Mouse (Mus musculus) G1E (cell line): ENCODE data around the gene Taar8c. TPM values are rescaled to one million over a fixed set of nuclear protein-coding genes. Genes with fewer than 3 reads are reported as not detected.
"Not testable (repeated sequence)": the region's sequence is repeated elsewhere in the genome, so short reads cannot be mapped to it uniquely, and the experiment has no call there.

ENCODE experiments used
- ATAC-seq: 2 replicates; pipeline ENCODE4 v1.8.0; 2016; ENCODE audit warnings: mild to moderate bottlenecking; ENCODE audit not compliant: insufficient number of reproducible peaks, poor library complexity, low FRiP score, severe bottlenecking; ENCODE audit errors: extremely low read depth
- DNase-seq: peaks from one replicate; pipeline ENCODE4 v3.0.0; 2012; ENCODE audit warnings: low spot score
- H3K27me3 ChIP-seq: 2 replicates; pipeline ENCODE4 v1.6.1; 2012; ENCODE audit warnings: mild to moderate bottlenecking, low read length, inconsistent platforms; ENCODE audit not compliant: insufficient read depth
- H3K36me3 ChIP-seq: replicated peaks from 2 replicates; pipeline ENCODE3; 2012; ENCODE audit warnings: mild to moderate bottlenecking, inconsistent platforms
- H3K4me1 ChIP-seq: 2 replicates; pipeline ENCODE4 v1.6.1; 2012; ENCODE audit warnings: low read depth, low read length, inconsistent platforms, mixed read lengths; ENCODE audit not compliant: insufficient read depth
- H3K4me3 ChIP-seq: 2 replicates; pipeline ENCODE4 v1.5.1; 2012; ENCODE audit warnings: low read depth, mild to moderate bottlenecking, inconsistent platforms, low read length, moderate library complexity, mixed read lengths
- H3K9me3 ChIP-seq: replicated peaks from 2 replicates; pipeline ENCODE4 v1.6.1; 2012; ENCODE audit warnings: inconsistent platforms
- CTCF ChIP-seq: IDR thresholded peaks from 2 replicates; pipeline ENCODE4 v1.5.1; 2012; ENCODE audit warnings: low read depth, low read length, inconsistent platforms, mixed read lengths
- GATA1 ChIP-seq: IDR thresholded peaks from 2 replicates; pipeline ENCODE4 v1.6.1; 2012; ENCODE audit warnings: borderline replicate concordance, low read length, inconsistent platforms, mixed read lengths
- GATA2 ChIP-seq: IDR thresholded peaks from 2 replicates; pipeline ENCODE4 v1.6.1; 2012; ENCODE audit warnings: low read depth, low read length, inconsistent platforms, borderline replicate concordance
- POLR2AphosphoS5 ChIP-seq: IDR thresholded peaks from 2 replicates; pipeline ENCODE4 v1.6.1; 2012; ENCODE audit warnings: low read depth, low read length, inconsistent platforms; ENCODE audit not compliant: insufficient replicate concordance
- TAL1 ChIP-seq: conservative IDR thresholded peaks from 2 replicates; pipeline ENCODE4 v1.6.1; 2012; ENCODE audit warnings: low read depth, low read length, inconsistent platforms, mixed read lengths
- polyA plus RNA-seq: library from polyadenylated mRNA; stranded (reverse); fragments of >175 nt; gene quantifications from 2 replicates; pipeline ENCODE4 v1.2.3, GENCODE M21; 2012
- total RNA-seq, 2 experiments: library from RNA; stranded (forward) in 1 of 2; stranded (reverse) in 1 of 2; fragments of 200-1000 nt in 1 of 2; fragments of >200 nt in 1 of 2; fragmentation: Nextera tagmentation in 1 of 2; gene quantifications; 2 replicates each; pipeline ENCODE4 v1.2.3; 2014 to 2017

Gene Taar8c
- total and polyA plus RNA-seq, 3 experiments = not detected

GRCm38 (mm10) chr10:24133132-24133531, 31.4 kb upstream of the Taar8c start:
- DNase-seq (peak; percentile 58), ATAC-seq (peak; percentile 96)
- TF ChIP-seq GATA2 (no peak), POLR2AphosphoS5 (no peak), TAL1 (no peak), GATA1 (no peak), CTCF (no peak)
- peaks cover 18% of the 10 kb centered on the region for H3K4me1 ChIP-seq
- no peaks in the 10 kb centered on the region for H3K9me3 ChIP-seq
- H3K4me3 ChIP-seq = no peak overlapping the region
- H3K36me3 ChIP-seq = no peaks in the 10 kb centered on the region
- 0 out of 2 replicates have a peak, but pooled peaks cover 2% of the 10 kb centered on the region for H3K27me3 ChIP-seq

- Histone ChIP-seq H3K27me3 (0 out of 2 replicates have a peak, but pooled peaks cover 3% of the 10 kb centered on the region), H3K4me1 (peaks cover 18% of the 10 kb centered on the region), H3K36me3 (no peaks in the 10 kb centered on the region), H3K4me3 (peak overlapping the region; percentile 4; the same call in 1 of the 2 replicates), H3K9me3 (no peaks in the 10 kb centered on the region)
- TF ChIP-seq POLR2AphosphoS5 (no peak), CTCF (no peak), TAL1 (no peak), GATA1 (no peak), GATA2 (no peak)
- ATAC-seq (no peak), DNase-seq (no peak)
Measured at GRCm38 (mm10) chr10:24132273-24132672, 30.6 kb upstream of the Taar8c start.

GRCm38 (mm10) chr10:24131451-24132262, 29.9 kb upstream of the Taar8c start:
- Histone ChIP-seq H3K4me1 (peaks cover 18% of the 10 kb centered on the region), H3K9me3 (no peaks in the 10 kb centered on the region), H3K36me3 (no peaks in the 10 kb centered on the region), H3K27me3 (0 out of 2 replicates have a peak, but pooled peaks cover 3% of the 10 kb centered on the region), H3K4me3 (no peak overlapping the region; the same call in 1 of the 2 replicates)
- ATAC-seq (peak; percentile 50; the same call in 1 of the 2 replicates), DNase-seq (peak; percentile 25)
- 0 out of 2 replicates have a peak, but pooled peaks have one; percentile 28 for TF ChIP-seq CTCF
- no peak for TF ChIP-seq TAL1

- no peaks in the 10 kb centered on the region for H3K9me3 ChIP-seq
- no peak for TF ChIP-seq TAL1
- peak; percentile 34 for TF ChIP-seq CTCF
- 0 out of 2 replicates have a peak, but pooled peaks cover 3% of the 10 kb centered on the region for H3K27me3 ChIP-seq
- no peak overlapping the region for H3K4me3 ChIP-seq
- DNase-seq = peak; percentile 15
- ATAC-seq = peak; percentile 45
- no peaks in the 10 kb centered on the region for H3K36me3 ChIP-seq
- no peaks in the 10 kb centered on the region for H3K4me1 ChIP-seq
Measured at GRCm38 (mm10) chr10:24111116-24111778, 9.5 kb upstream of the Taar8c start.

GRCm38 (mm10) chr10:24109434-24109833, 7.7 kb upstream of the Taar8c start, which contains the start of gene Taar9:
Taar9 (minus strand) TSS chr10:24109534.
- ATAC-seq, H3K9me3 ChIP-seq, H3K27me3 ChIP-seq, H3K36me3 ChIP-seq, H3K4me1 ChIP-seq, H3K4me3 ChIP-seq, DNase-seq: not testable (repeated sequence)

- DNase-seq = no peak
- ATAC-seq = no peak
- TF ChIP-seq GATA1 (no peak), POLR2AphosphoS5 (no peak), CTCF (no peak), TAL1 (no peak), GATA2 (no peak)
- no peak overlapping the region for H3K4me3 ChIP-seq
- H3K27me3 ChIP-seq = no peaks in the 10 kb centered on the region
- no peaks in the 10 kb centered on the region for H3K4me1 ChIP-seq
- no peaks in the 10 kb centered on the region for H3K36me3 ChIP-seq
- no peaks in the 10 kb centered on the region for H3K9me3 ChIP-seq
Measured at GRCm38 (mm10) chr10:24108236-24108635, 6.5 kb upstream of the Taar8c start.

- H3K36me3 ChIP-seq = no peaks in the 10 kb centered on the region
- ATAC-seq = no peak
- no peaks in the 10 kb centered on the region for H3K27me3 ChIP-seq
- no peaks in the 10 kb centered on the region for H3K4me1 ChIP-seq
- H3K4me3 ChIP-seq = no peak overlapping the region
- H3K9me3 ChIP-seq = no peaks in the 10 kb centered on the region
- DNase-seq = no peak
- TF ChIP-seq POLR2AphosphoS5 (no peak), TAL1 (no peak), GATA2 (no peak)
Measured at GRCm38 (mm10) chr10:24107747-24108146, 6.0 kb upstream of the Taar8c start.

- H3K36me3 ChIP-seq, H3K9me3 ChIP-seq, DNase-seq, H3K27me3 ChIP-seq, H3K4me1 ChIP-seq, H3K4me3 ChIP-seq, ATAC-seq: not testable (repeated sequence)
Measured at GRCm38 (mm10) chr10:24103299-24103698, 1.6 kb upstream of the Taar8c start.

- not testable (repeated sequence) for ATAC-seq, H3K4me1 ChIP-seq, H3K4me3 ChIP-seq, H3K9me3 ChIP-seq, DNase-seq, H3K27me3 ChIP-seq, H3K36me3 ChIP-seq
Measured at GRCm38 (mm10) chr10:24097010-24097409, 4.7 kb downstream of the Taar8c start.
